Mouse (Mus musculus): ENCODE measurements around the gene Stk26.

DNA sequence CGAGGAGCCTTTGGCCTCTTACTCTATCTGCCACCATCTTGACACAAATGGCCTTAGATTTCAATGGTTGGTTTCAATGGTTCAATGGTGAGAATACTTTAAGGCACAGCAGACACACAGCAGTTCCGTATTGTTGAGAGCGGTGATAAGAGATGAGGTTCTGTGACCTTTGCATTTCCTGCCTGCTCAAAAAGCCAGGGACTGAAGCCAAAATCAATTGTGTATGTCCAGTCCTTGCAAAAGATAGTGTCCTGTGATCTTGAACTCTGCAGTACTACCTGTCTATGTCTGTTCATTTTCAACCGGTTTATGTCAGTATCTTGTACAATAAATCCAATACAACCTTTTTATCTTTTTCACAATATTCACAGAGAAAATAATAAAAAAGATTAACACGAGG lies 23.9 kb downstream of the Stk26 start:
- TF ChIP-seq POLR2A (IDR thresholded peaks at IDR 0.05; ENCODE audit: borderline replicate concordance, low read depth, low read length) = no peak
- TF ChIP-seq CTCF (IDR thresholded peaks at IDR 0.05; ENCODE audit: low read depth, low read length) = no peak
